In genomic region chr11:108985836-108986235, GRCm38 (mm10) we compare ENCODE assay signal across 15 mouse cellular contexts.
"Had no signal": no experiment of that assay in that cellular context is flagged by ENCODE, and none has a peak within 500 bp of the region (broad histone marks: within the 10 kb centered on the region; RNA-seq: fewer than 3 reads in every experiment).

No protein-coding gene starts in this region.

- H3K4me1 ChIP-seq: liver, embryonic 12.5 days had no signal

- DNase-seq: kidney, adult 9 months; kidney, postnatal 4 days; lung, embryonic 14.5 days; lung, postnatal 10 days; lung, postnatal 4 days; right cerebral cortex, postnatal 25 days; thymus, postnatal 4 days had no signal

- H3K27ac ChIP-seq: kidney, postnatal 0 days; layer of hippocampus, adult 2 months; left cerebral cortex, adult 2 months; limb, embryonic 15.5 days; liver, embryonic 12.5 days; stomach, postnatal 0 days had no signal

- ATAC-seq: liver, embryonic 12.5 days; midbrain, embryonic 16.5 days had no signal

- H3K9me3 ChIP-seq: limb, embryonic 15.5 days; liver, embryonic 12.5 days had no signal

- H3K36me3 ChIP-seq: limb, embryonic 15.5 days; liver, embryonic 12.5 days had no signal

- H3K4me3 ChIP-seq: layer of hippocampus, adult 2 months; left cerebral cortex, adult 2 months; limb, embryonic 15.5 days; liver, embryonic 12.5 days had no signal

- H3K4me2 ChIP-seq: limb, embryonic 15.5 days; liver, embryonic 12.5 days; lung, embryonic 14.5 days; midbrain, embryonic 11.5 days had no signal

- H3K9ac ChIP-seq: limb, embryonic 15.5 days; liver, embryonic 12.5 days; lung, embryonic 14.5 days had no signal

- H3K27me3 ChIP-seq: limb, embryonic 15.5 days; liver, embryonic 12.5 days had no signal
